Mouse (Mus musculus) T-helper 2 cell (primary cell): ENCODE results near the gene Olfr557.

Experiments
- in situ Hi-C: fragments of 300-600 bp; cut with MboI, MseI; formaldehyde crosslinking; loops from one replicate; pipeline ENCODE4 v1.15.1; 2025; ENCODE audit warnings: high pct_unique_total_duplicates

Gene Olfr557

DNA sequence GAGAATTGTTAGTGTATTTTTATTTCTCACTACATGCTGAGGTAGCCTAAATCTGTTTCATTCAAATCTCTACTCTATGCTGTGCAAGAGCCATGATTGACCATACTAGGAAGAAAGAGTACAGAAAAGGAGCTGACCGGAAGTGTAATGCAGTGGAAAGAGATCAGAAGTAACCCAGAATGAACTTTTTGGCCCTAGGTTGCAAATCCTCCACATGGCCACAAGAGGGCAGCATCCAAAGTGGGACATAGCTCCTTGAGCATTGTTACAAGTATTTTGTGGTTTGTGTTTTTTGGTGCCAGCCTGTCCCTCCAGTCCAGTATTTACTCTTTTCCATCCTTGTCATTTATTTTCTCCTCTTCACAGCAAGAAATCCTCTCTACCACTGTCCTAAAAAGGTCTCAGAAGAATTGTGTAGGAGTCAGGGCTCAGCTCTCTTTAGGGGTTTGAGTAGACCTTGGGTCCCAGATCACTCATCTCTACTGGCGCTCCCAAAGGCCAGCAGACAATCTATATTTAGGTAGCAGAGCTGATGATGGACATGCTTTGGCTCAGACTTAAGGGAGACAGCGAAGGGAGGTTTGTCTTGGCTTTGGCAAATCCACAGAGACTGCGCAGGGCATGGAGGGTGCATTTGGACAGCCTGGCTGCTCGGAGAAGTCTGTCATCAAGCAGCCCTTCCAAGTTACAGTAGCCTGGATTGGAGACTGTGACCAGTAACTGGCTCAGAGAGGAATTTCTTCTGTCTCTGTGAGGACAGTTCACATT lies at the start of gene Olfr557:
Gene Olfr557, plus strand, starts transcription at position 553 of the 768 bp plus-strand sequence.
- in situ Hi-C loops = loop anchor here (5.0 to 10.0 kb wide), 3 partner anchors 181 to 1212 kb away; no protein-coding TSS in a partner anchor

DNA sequence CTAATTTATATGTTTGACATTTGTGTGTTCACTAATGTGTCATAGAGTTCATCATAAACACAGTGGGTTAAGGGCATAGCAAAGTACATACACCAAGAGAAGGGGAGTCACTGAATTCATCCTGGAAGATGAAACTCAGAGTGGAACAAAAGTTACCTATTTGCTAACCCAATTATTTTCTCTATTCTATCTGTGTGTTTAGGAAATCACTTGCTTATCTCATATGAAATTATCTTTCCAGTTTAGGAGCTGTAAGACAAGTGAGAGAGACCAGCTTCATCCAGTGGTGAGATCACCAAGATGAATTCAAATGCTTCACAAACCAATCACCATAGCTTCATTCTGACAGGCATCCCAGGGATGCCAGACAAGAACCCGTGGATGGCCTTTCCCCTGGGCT lies 37.2 kb upstream of the Olfr557 start, which contains the start of gene Olfr555:
Gene Olfr555, plus strand, starts transcription at position 301 of the 400 bp plus-strand sequence.
- in situ Hi-C loops = no loop called here

DNA sequence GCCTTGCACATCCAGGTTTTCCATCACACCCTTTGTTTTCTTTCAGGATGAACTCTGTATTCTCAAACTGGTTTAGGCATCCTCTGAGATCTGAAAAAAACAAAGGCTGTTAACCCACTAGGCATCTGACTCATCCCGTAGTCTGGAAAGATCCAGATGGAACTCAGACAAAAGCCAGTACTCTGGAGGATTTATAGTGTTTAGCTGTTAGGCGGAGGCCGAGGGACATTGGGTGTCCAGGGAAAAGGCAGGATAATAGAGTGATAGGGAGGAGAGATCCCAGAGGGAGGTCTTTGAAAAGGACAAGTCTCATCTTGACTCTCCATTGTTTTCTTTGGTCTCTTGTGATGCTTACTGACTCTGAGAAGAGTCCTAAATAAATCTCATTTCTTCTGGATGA lies 31.1 kb upstream of the Olfr557 start, which contains the start of gene Olfr556:
Gene Olfr556, plus strand, starts transcription at position 301 of the 400 bp plus-strand sequence.
- in situ Hi-C loops = loop anchor here (10.0 kb wide), 1 partner anchor 250 kb away; the partner anchor contains the start of gene Olfr571

DNA sequence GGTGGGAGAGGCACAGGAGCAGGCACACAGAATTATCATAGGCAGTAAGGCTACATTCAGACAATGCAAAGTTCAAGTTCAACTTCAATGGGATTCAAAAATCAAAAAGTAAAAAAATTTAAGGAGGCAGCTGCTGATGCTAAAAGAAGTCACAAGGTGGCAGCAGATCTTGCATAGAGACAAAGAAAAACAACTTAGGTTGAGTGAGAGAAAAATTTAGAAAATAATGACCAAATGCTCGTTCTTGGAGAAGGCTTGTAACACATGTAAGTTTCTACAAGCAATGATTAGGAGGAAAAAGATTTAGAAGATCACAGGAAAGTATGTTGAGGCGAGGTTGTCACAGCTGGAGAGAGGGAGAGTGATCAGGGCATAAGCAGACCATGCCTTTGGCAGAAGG lies 30.3 kb upstream of the Olfr557 start:
- in situ Hi-C loops = loop anchor here (10.0 kb wide), 1 partner anchor 249 kb away; the partner anchor contains the start of gene Olfr571

DNA sequence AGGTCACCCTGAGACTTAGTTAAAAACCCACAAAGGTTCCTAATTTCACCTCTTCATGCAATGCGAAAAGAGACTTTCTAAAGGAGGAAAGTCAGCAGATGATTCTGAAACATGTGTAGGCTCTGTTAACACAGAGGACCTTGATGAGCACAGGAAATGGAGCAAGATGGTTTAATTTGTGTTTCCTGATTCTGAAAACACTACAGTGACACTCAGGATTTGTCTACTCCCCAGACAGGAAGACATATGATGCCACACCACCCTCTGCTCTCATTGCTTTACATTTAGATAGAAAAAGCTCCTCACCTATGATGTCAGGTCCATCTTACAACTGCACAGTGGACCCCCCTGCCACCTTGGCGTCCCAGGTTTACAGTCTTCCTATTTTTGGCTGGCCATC lies 19.5 kb upstream of the Olfr557 start:
- in situ Hi-C loops = no loop called here

DNA sequence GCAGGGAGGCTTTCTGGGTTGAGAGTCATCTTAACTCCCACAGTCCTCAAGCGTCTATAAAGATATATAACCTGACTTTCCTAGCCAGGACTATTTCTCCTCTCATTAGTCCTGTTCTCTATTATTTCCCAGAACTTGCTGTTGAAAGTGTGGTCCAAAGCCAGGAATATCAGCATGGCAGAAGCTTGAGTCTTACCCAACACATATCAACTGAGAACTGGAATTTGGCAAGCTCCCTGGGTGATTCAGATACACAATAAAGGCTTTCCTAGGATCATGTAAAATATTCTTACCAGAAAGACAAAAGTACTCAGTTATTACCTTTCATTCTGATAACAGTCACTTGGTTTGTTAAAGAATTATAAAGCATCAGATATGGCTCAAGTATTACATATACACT lies 13.8 kb upstream of the Olfr557 start:
- in situ Hi-C loops = no loop called here

DNA sequence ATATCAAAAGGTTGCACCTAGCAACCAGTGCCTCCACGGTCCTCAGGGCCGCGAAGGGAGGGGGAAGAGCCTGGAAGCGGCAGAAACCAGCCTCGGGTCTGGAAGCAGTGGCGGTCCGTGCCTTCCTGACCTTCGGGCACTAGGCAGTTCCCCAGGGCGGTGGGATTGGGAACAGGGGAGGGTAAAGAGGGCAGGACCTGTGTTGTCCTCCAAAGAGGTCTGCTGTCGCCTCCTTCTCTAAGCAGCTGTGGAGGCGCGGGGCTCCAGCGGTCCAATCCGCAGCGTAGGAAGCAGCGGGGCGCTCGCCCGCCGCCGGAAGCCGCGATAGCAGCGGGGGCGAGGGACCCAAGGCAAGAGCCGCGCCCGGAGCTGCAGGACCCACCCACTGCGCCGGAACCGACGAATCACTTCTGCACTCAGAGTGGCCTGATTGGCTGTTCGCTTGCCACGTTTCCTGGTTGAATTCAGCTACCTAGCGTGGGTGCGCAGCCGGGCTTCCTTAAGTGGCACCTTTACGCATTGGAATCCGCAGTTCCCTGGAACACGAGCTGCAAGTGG lies 8.7 kb upstream of the Olfr557 start, which contains the start of gene Trim68:
Gene Trim68, minus strand, starts transcription at position 384 of the 558 bp plus-strand sequence.
- in situ Hi-C loops = no loop called here

DNA sequence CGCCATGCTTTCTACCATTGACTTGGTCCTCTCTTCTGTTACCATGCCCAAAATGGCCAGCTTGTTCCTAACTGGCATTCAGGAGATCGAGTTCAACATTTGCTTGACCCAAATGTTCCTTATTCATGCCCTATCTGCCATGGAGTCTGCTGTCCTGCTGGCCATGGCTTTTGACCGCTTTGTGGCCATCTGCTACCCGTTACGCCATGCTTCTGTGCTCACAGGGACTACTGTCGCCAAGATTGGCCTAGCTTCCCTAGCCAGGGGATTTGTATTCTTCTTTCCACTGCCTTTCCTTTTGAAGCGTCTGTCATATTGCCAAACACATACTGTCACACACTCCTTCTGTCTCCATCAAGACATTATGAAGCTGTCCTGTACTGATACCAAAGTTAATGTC lies 2.8 kb downstream of the Olfr557 start:
- in situ Hi-C loops = loop anchor here (5.0 to 10.0 kb wide), 3 partner anchors 184 to 1209 kb away; no protein-coding TSS in a partner anchor

DNA sequence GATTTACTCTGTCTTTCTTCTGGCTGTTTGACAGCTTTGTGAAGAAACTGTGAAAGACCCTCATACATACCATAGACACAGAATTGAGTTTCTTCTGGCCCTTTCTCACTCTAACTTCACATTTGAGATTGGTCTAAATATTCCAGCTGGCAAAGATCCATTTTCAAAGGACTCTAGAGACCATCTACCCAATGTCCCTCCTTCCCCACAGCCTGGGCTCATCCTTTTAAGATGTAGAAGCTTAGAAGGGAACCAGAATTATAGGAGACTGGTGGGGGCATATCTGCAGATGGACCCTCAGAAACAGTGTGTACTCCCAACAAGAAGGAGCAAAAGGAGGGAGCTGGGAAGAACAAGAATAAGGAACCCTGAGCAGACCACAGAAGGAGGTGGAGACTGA lies 6.2 kb downstream of the Olfr557 start, which contains the start of gene Olfr558:
Gene Olfr558, plus strand, starts transcription at position 301 of the 400 bp plus-strand sequence.
- in situ Hi-C loops = no loop called here

DNA sequence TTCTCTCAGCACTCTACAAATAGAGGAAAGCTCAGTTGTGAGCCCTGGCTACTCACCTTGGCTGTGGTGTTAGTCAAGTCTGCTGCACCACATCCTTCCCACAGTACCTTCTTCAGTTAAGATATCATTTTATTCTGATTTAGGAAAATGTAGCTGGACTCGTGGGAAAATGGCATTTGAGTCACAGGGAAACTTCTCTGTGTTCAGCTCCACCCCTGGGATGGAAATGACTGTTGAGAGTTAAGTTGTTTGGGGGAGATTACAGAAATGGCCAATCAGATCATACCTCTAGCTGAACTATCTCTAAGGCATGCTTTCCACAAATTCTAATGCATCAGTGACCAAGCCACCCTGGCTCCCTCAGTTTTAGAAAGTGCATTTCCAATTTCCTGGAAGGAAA lies 23.3 kb downstream of the Olfr557 start, which contains the start of gene Olfr33:
Gene Olfr33, minus strand, starts transcription at position 101 of the 400 bp plus-strand sequence.
- in situ Hi-C loops = no loop called here

DNA sequence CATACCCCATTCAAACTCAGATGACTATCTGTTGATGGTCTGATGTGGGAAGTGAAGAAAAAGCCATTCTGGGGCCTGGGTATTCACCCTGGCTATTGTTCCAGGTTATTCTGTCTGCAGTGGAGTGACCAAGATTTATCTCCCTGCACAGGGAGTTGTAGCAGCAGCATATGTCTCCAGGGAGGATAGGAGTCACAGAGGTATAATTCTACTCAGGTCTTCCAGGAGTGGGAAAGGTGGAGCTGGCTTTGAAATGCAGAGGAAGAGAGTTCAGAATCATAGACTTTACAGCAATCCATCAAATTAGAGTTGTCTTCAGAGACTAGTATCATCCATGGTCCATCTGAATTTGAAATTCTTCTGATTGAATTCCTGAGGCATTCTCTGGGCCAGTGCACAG lies 31.7 kb downstream of the Olfr557 start, which contains the start of gene Olfr559:
Gene Olfr559, minus strand, starts transcription at position 101 of the 400 bp plus-strand sequence.
- in situ Hi-C loops = no loop called here

DNA sequence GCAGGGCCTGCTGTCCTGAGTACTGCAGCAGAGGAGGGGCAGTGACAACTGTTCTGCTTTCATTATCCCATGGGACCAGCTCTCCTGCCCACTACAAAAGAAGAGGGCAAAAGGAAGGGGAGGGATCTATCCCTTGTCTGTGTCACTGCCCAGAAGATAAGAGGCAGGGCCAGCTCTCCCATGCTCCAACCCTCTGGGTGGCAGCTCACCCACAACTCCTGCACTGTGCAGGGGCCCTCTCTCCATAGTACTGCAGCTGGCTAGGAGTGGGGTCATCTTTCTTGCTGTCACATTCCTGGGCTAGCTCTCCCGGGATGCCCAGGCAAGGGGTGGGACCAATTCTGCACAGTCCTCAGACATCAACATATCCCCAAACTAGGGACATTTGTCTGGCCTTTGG lies 38.1 kb downstream of the Olfr557 start:
- in situ Hi-C loops = no loop called here

DNA sequence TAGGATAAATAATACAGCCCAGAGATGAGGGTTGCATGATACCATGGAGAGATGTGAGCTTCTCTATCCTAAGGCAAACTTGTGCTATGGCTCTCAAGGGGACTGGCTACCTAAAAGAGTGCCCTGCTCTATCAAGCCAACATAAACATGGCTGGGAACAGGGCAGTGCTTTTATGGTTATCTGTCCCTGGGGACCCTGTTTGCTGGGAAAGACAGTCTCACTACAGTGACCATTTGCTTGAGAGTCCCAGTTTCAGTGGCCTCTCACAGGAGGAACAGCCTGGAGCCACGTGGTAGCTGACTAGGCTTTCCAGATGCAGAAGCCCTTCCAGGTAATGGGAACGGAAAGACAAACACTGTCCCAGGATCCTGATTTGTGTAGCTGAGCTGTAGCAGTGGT lies 42.0 kb downstream of the Olfr557 start:
- in situ Hi-C loops = no loop called here
